Mouse (Mus musculus) ES-Bruce4 (cell line): ENCODE data around the gene Cubn. TPM values are rescaled to one million over a fixed set of nuclear protein-coding genes. Genes with fewer than 3 reads are reported as not detected.

Source experiments
- H3K27ac ChIP-seq: 2 replicates; pipeline ENCODE4 v1.5.1; 2012; ENCODE audit warnings: low read length, inconsistent platforms; ENCODE audit not compliant: insufficient read depth
- H3K27me3 ChIP-seq: 2 replicates; pipeline ENCODE4 v1.6.1; 2012; ENCODE audit warnings: mild to moderate bottlenecking, low read length, inconsistent platforms; ENCODE audit not compliant: control insufficient read depth, poor library complexity, insufficient read depth, severe bottlenecking
- H3K36me3 ChIP-seq: 2 replicates; pipeline ENCODE4 v1.6.1; 2012; ENCODE audit warnings: inconsistent platforms, mild to moderate bottlenecking, low read length, moderate library complexity; ENCODE audit not compliant: control insufficient read depth, poor library complexity, insufficient read depth, severe bottlenecking
- H3K4me1 ChIP-seq: one replicate; pipeline ENCODE4 v1.8.1; 2011; ENCODE audit warnings: low read length; ENCODE audit not compliant: control insufficient read depth, insufficient read depth
- H3K4me3 ChIP-seq: 2 replicates; pipeline ENCODE4 v1.5.1; 2011; ENCODE audit warnings: low read depth, mild to moderate bottlenecking, low read length
- H3K9ac ChIP-seq: 2 replicates; pipeline ENCODE4 v1.6.1; 2012; ENCODE audit warnings: low read depth, mild to moderate bottlenecking, inconsistent platforms; ENCODE audit not compliant: poor library complexity, severe bottlenecking
- H3K9me3 ChIP-seq: replicated peaks from 2 replicates; pipeline ENCODE4 v1.6.1; 2012; ENCODE audit warnings: mild to moderate bottlenecking, low read length, inconsistent platforms; ENCODE audit not compliant: control insufficient read depth, poor library complexity, insufficient read depth, severe bottlenecking
- CTCF ChIP-seq: IDR thresholded peaks from one replicate; pipeline ENCODE4 v1.8.1; 2011; ENCODE audit warnings: low read depth, low read length
- EP300 ChIP-seq: IDR thresholded peaks from 2 replicates; pipeline ENCODE4 v1.6.1; 2011; ENCODE audit warnings: low read depth, low read length; ENCODE audit not compliant: insufficient read depth
- POLR2A ChIP-seq: IDR thresholded peaks from one replicate; pipeline ENCODE4 v1.8.1; 2011; ENCODE audit warnings: low read length; ENCODE audit not compliant: insufficient read depth
- polyA plus RNA-seq: library from polyadenylated mRNA; stranded (reverse); fragments of >200 nt; gene quantifications from 2 replicates; pipeline ENCODE4 v1.2.4, GENCODE M21; 2011; ENCODE audit warnings: low read depth; ENCODE audit not compliant: missing spikeins, insufficient read depth, insufficient read length

Gene Cubn
- polyA plus RNA-seq, 1 experiment, result 0.21 TPM

- TF ChIP-seq CTCF (no peak), EP300 (no peak), POLR2A (no peak)
- Histone ChIP-seq H3K36me3 (no peaks in the 10 kb centered on the region), H3K4me1 (no peaks in the 10 kb centered on the region), H3K4me3 (no peak overlapping the region), H3K27me3 (no peaks in the 10 kb centered on the region), H3K9ac (no peak overlapping the region), H3K9me3 (no peaks in the 10 kb centered on the region), H3K27ac (no peak overlapping the region)
Measured at GRCm38 (mm10) chr2:13384775-13385541, 106.7 kb downstream of the Cubn start.

DNA sequence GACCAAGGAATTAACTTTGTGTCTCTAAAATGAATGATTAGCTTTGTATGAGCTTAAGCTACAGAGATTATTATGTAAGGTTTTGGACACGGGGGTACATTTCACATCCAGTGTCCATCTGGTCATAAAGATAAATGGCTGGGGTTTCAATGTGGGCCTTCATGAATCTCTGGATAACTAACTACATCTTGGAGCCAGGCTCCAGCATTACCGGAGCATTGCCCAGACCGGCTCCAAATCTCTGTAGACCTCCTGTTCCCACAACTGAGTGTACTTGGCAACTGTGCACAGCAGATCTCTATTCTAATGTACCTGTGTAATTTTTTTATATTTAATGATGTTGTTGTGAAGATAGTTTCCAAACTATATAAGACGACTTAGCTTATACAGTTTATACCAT lies 115.4 kb downstream of the Cubn start:
- Histone ChIP-seq H3K4me3 (no peak overlapping the region), H3K27ac (no peak overlapping the region), H3K9me3 (0 out of 2 replicates have a peak, but pooled peaks cover 3% of the 10 kb centered on the region), H3K27me3 (no peaks in the 10 kb centered on the region), H3K4me1 (peaks cover 4% of the 10 kb centered on the region), H3K9ac (no peak overlapping the region), H3K36me3 (no peaks in the 10 kb centered on the region)
- TF ChIP-seq CTCF (no peak), EP300 (no peak), POLR2A (no peak)

DNA sequence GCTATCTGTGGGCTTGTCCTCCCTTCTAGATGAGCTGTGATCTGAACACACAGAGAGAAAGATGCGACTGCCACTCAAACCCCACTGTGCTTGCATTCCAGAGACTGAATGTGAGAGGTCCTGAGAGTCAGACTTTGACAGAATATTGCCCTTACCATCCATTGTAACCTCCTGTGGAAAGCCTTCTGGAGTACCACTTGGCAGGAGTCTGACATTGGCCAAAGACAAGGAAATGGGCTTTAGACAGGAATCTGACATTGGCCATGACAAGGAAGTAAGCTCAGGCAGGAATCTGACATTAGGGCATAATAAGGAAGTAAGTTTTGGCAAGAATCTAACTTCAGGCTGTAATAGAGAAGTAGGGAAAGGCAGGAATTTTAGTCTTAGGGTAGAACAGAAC lies 118.3 kb downstream of the Cubn start:
- no peak overlapping the region for H3K9ac ChIP-seq
- no peak for TF ChIP-seq EP300
- no peak for TF ChIP-seq CTCF
- no peak for TF ChIP-seq POLR2A
- peaks cover 8% of the 10 kb centered on the region for H3K4me1 ChIP-seq
- no peak overlapping the region for H3K4me3 ChIP-seq
- H3K27me3 ChIP-seq, result no peaks in the 10 kb centered on the region
- no peak overlapping the region for H3K27ac ChIP-seq
- H3K9me3 ChIP-seq, result 0 out of 2 replicates have a peak, but pooled peaks cover 3% of the 10 kb centered on the region
- no peaks in the 10 kb centered on the region for H3K36me3 ChIP-seq

- Histone ChIP-seq H3K4me1 (peaks cover 8% of the 10 kb centered on the region), H3K27me3 (no peaks in the 10 kb centered on the region), H3K9ac (no peak overlapping the region), H3K4me3 (no peak overlapping the region), H3K9me3 (no peaks in the 10 kb centered on the region), H3K27ac (no peak overlapping the region), H3K36me3 (no peaks in the 10 kb centered on the region)
- TF ChIP-seq CTCF, result no peak
- TF ChIP-seq POLR2A, result no peak
- TF ChIP-seq EP300, result no peak
Measured at GRCm38 (mm10) chr2:13372825-13373224, 118.8 kb downstream of the Cubn start.

- TF ChIP-seq POLR2A (no peak), EP300 (peak; percentile 84; the same call in 1 of the 2 replicates), CTCF (no peak)
Measured at GRCm38 (mm10) chr2:13372256-13372824, 119.3 kb downstream of the Cubn start.

DNA sequence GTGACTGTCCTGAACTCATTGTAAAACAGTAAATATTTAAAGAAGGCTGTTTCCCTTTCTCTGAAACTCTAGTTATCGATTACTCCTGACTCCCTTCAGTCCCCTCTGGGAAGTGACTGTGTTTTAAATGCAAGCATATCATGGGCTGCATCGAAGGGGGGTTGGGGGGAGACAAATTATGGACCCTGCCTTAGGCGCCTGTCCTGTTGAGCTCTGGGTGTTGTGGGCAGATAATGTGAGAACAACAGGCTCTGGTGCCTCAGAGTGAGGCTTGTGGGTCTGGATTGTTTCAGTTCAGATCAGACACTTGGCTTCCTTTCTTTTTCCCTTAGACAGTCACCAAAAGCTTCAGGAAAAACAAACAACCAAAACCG lies 119.8 kb downstream of the Cubn start:
- H3K36me3 ChIP-seq, result no peaks in the 10 kb centered on the region
- H3K4me3 ChIP-seq, result no peak overlapping the region
- H3K27ac ChIP-seq, result peak overlapping the region; percentile 87
- H3K4me1 ChIP-seq, result peaks cover 8% of the 10 kb centered on the region
- H3K27me3 ChIP-seq, result no peaks in the 10 kb centered on the region
- TF ChIP-seq EP300 (no peak), POLR2A (no peak), CTCF (no peak)
- H3K9ac ChIP-seq, result peak overlapping the region; percentile 32; the same call in 1 of the 2 replicates
- no peaks in the 10 kb centered on the region for H3K9me3 ChIP-seq

More at GRCm38 (mm10) chr2:13372256-13372824, 119.3 kb downstream of the Cubn start:
- Histone ChIP-seq H3K36me3 (no peaks in the 10 kb centered on the region), H3K4me1 (peaks cover 8% of the 10 kb centered on the region), H3K9ac (no peak overlapping the region), H3K27me3 (no peaks in the 10 kb centered on the region), H3K27ac (no peak overlapping the region), H3K4me3 (no peak overlapping the region), H3K9me3 (no peaks in the 10 kb centered on the region)
